Mouse (Mus musculus) ES-E14 (cell line): ENCODE measurements at regions not wholly inside any gene's neighbourhood (a gene's known extent, or its start where the extent isn't known, plus 50 kb on each side); places are given as distances from the start of the nearest gene placed in this dataset.

Source experiments
- DNase-seq: peaks from one replicate; pipeline ENCODE4 v3.0.0-alpha.2; 2013; ENCODE audit warnings: low read depth, low spot score
- H3K27ac ChIP-seq: 2 replicates; pipeline ENCODE4 v1.5.1; 2012; ENCODE audit warnings: low read depth, mild to moderate bottlenecking, low read length, moderate library complexity, mixed read lengths; ENCODE audit not compliant: poor library complexity, insufficient read depth, severe bottlenecking
- H3K36me3 ChIP-seq: 2 replicates; pipeline ENCODE4 v1.6.1; 2012; ENCODE audit warnings: mild to moderate bottlenecking, low read length, moderate library complexity, mixed read lengths; ENCODE audit not compliant: control insufficient read depth, poor library complexity, insufficient read depth, severe bottlenecking
- H3K4me1 ChIP-seq, 2 experiments: fragments of 150-350 bp in 1 of 2; sonication (generic) in 1 of 2; 2 replicates each; pipeline ENCODE4 v1.6.1; 2012; ENCODE audit warnings: low read length in 2 of 2, mild to moderate bottlenecking in 1 of 2, mixed read lengths in 1 of 2; ENCODE audit not compliant: control insufficient read depth in 2 of 2, insufficient read depth in 2 of 2, poor library complexity in 1 of 2
- H3K4me3 ChIP-seq, 2 experiments: fragments of 150-350 bp in 1 of 2; sonication (generic) in 1 of 2; 2 replicates each; pipeline ENCODE4 v1.5.1; 2012; ENCODE audit warnings: low read length in 2 of 2, low read depth in 1 of 2, mild to moderate bottlenecking in 1 of 2, mixed read lengths in 1 of 2; ENCODE audit not compliant: insufficient read depth in 1 of 2, poor library complexity in 1 of 2, severe bottlenecking in 1 of 2
- H3K9ac ChIP-seq: 2 replicates; pipeline ENCODE4 v1.6.1; 2012; ENCODE audit warnings: low read depth, mild to moderate bottlenecking, low read length, mixed read lengths; ENCODE audit not compliant: poor library complexity, insufficient read depth, severe bottlenecking
- H3K9me3 ChIP-seq: fragments of 150-350 bp; sonication (generic); 2 replicates; pipeline ENCODE4 v1.6.1; 2012; ENCODE audit warnings: low read depth, mild to moderate bottlenecking, low read length; ENCODE audit not compliant: control insufficient read depth, insufficient read depth
- CHD2 ChIP-seq: IDR thresholded peaks from 2 replicates; pipeline ENCODE4 v1.6.1; 2014; ENCODE audit warnings: mild to moderate bottlenecking, low read depth, low read length, inconsistent platforms
- HCFC1 ChIP-seq: IDR thresholded peaks from 2 replicates; pipeline ENCODE4 v1.6.1; 2012; ENCODE audit warnings: low read length, inconsistent platforms, borderline replicate concordance; ENCODE audit not compliant: insufficient read depth
- MAFK ChIP-seq: IDR thresholded peaks from 2 replicates; pipeline ENCODE4 v1.6.1; 2014; ENCODE audit warnings: mild to moderate bottlenecking, low read depth, low read length, inconsistent platforms; ENCODE audit not compliant: insufficient read depth
- ZC3H11A ChIP-seq: IDR thresholded peaks from 2 replicates; pipeline ENCODE4 v1.6.1; 2012; ENCODE audit warnings: low read depth, mild to moderate bottlenecking, inconsistent platforms, low read length, borderline replicate concordance
- ZNF384 ChIP-seq: IDR thresholded peaks from 2 replicates; pipeline ENCODE4 v1.6.1; 2012; ENCODE audit warnings: low read depth, low read length, inconsistent platforms
- in situ Hi-C, 2 experiments: fragments of 600-800 bp; cut with MboI; formaldehyde crosslinking; loops; one replicate each; pipeline ENCODE4 v1.15.1; 2025; ENCODE audit warnings: low sequenced_read_pairs in 2 of 2, inconsistent platforms in 1 of 2; ENCODE audit not compliant: unreplicated experiment in 2 of 2

- DNase-seq, result no peak
- in situ Hi-C loops, result no loop called here
- Histone ChIP-seq H3K27ac (no peak overlapping the region), H3K9ac (no peak overlapping the region), H3K4me3 (no peak overlapping the region), H3K4me1 (no peaks in the 10 kb centered on the region), H3K36me3 (no peaks in the 10 kb centered on the region), H3K9me3 (no peaks in the 10 kb centered on the region)
- TF ChIP-seq HCFC1 (no peak), ZC3H11A (no peak), MAFK (no peak), ZNF384 (no peak), CHD2 (no peak)
These were observed 633.9 kb downstream of the Pla2g4a start for GRCm38 (mm10) chr1:149327171-149327570.

GRCm38 (mm10) chr1:149323095-149323494 is 638.0 kb downstream of the Pla2g4a start:
- Histone ChIP-seq H3K27ac (no peak overlapping the region), H3K9me3 (no peaks in the 10 kb centered on the region), H3K36me3 (no peaks in the 10 kb centered on the region), H3K9ac (no peak overlapping the region), H3K4me3 (no peak overlapping the region), H3K4me1 (no peaks in the 10 kb centered on the region)
- in situ Hi-C loops, result no loop called here
- DNase-seq, result no peak
- TF ChIP-seq ZNF384, result no peak
- TF ChIP-seq CHD2, result no peak
- no peak for TF ChIP-seq HCFC1
- no peak for TF ChIP-seq ZC3H11A
- no peak for TF ChIP-seq MAFK

GRCm38 (mm10) chr1:149289725-149290124 is 671.4 kb downstream of the Pla2g4a start:
- no peak for TF ChIP-seq ZNF384
- TF ChIP-seq ZC3H11A, result no peak
- TF ChIP-seq HCFC1, result no peak
- TF ChIP-seq MAFK, result no peak
- TF ChIP-seq CHD2, result no peak
- H3K27ac ChIP-seq, result no peak overlapping the region
- H3K4me3 ChIP-seq, result no peak overlapping the region

GRCm38 (mm10) chr1:149274932-149275331 is 686.2 kb downstream of the Pla2g4a start:
- Histone ChIP-seq H3K9ac (no peak overlapping the region), H3K9me3 (no peaks in the 10 kb centered on the region), H3K4me1 (no peaks in the 10 kb centered on the region), H3K27ac (no peak overlapping the region), H3K4me3 (no peak overlapping the region), H3K36me3 (no peaks in the 10 kb centered on the region)
- DNase-seq, result no peak
- in situ Hi-C loops, result no loop called here
- no peak for TF ChIP-seq HCFC1

More at GRCm38 (mm10) chr1:149289725-149290124, 671.4 kb downstream of the Pla2g4a start:
- H3K9me3 ChIP-seq, result no peaks in the 10 kb centered on the region
- H3K9ac ChIP-seq, result no peak overlapping the region
- in situ Hi-C loops, result no loop called here
- no peaks in the 10 kb centered on the region for H3K36me3 ChIP-seq
- no peaks in the 10 kb centered on the region for H3K4me1 ChIP-seq
- DNase-seq, result no peak

- H3K4me1 ChIP-seq, result no peaks in the 10 kb centered on the region
- H3K9me3 ChIP-seq, result no peaks in the 10 kb centered on the region
- no peak overlapping the region for H3K27ac ChIP-seq
- in situ Hi-C loops, result no loop called here
- H3K36me3 ChIP-seq, result no peaks in the 10 kb centered on the region
- TF ChIP-seq HCFC1 (no peak), CHD2 (no peak), ZC3H11A (no peak), ZNF384 (no peak), MAFK (no peak)
- DNase-seq, result no peak
- no peak overlapping the region for H3K4me3 ChIP-seq
- no peak overlapping the region for H3K9ac ChIP-seq
These were observed 704.2 kb downstream of the Pla2g4a start for GRCm38 (mm10) chr1:149256866-149257265.
